Mouse (Mus musculus) yolk sac, embryonic 10.5 days (tissue): ENCODE measurements around the gene Lrrc15.

Experiments
- DNase-seq: peaks from one replicate; pipeline ENCODE4 v3.0.0-alpha.2; 2017; ENCODE audit warnings: low spot score

Lrrc15 gene

DNA sequence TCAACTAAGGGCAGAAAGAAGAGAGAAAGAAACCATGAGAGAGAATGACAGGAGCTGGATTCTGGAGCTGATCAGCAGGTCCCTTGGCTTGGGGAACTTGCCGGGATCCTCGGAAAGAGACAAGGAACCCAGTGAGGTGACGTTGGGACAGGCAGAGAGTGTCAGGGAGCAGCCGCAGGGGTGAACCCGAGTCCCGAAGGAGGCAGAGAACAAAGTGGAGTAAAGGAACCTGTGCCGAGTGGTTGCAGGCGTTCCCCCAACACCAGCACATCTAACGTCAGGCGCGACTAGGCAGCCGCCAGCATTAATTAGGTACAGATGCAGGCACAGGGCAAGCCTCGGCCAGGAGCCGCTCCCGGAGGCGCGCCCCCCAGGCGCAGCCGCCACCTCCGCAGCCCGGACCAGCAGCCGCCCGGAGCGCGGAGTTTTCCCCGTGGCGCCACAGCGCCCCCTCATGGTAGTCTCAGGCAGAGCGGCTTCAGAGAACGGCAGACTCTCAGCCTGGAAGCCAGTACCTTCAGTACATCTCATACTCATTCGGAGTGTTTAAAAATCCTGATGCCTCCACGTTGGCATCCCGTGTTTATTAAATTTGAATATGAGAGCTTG lies 46.9 kb downstream of the Lrrc15 start:
- DNase-seq: peak; percentile 82

DNA sequence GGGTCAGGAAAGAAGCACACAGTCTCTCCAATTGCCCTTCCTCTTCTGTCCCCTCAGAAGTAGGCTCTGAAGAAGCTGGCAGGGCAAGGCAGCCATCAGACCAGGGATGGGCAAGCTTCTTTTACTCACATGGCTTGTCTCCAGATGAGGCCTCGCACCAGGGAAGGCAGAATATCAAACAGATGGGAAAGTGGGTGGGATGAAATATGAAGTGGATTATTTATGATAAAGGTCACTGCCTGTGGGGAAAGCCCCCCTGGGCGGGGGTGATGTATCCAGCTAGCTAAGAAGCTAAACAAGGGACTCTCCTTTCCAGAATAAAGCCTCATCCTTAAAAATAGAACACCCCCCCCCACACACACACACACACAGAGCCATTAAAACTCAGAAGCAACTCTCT lies 47.5 kb downstream of the Lrrc15 start:
- no peak for DNase-seq

DNA sequence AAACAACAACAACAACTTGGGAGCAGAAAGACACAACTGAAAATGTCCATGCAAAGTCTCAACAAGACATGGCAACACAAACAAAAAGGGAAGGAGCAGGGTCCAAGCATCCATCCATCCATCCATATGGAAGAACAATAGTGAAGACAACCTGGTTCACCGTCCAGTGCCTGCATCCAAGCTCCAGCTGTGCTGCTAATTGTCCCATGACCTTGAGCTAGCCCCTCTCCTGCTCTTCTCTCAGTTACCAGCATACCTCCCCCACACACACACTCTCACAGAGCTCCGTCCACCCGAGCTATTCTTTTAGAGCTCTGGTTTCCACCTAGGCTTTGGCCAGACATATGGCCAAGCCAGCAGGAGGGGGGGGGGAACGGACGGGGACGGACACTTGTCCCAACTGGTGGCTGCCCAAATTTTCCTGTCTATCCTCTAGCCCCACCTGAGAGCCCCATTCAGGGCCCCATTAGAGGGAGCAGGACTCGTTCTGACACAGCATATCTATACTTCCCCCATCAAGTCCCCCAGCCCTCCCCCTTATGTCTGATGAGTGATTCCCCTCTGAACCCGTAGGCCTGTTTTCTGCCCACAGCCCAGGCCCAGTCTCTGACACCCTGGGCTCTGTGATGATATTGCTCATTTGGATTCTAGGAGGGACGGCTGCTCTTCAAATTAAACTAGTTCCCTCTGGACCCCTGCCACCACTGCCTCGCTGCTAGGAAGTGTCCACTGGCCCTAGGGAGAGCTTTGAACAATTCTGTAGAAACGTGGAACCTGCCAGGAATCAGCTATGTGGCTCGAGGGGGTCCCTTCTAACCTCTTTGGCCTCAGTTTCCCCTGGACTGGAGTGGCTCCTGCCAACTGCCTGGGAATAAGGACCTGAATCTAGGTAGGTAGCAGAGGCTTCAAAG lies 48.2 kb downstream of the Lrrc15 start:
- DNase-seq: no peak

DNA sequence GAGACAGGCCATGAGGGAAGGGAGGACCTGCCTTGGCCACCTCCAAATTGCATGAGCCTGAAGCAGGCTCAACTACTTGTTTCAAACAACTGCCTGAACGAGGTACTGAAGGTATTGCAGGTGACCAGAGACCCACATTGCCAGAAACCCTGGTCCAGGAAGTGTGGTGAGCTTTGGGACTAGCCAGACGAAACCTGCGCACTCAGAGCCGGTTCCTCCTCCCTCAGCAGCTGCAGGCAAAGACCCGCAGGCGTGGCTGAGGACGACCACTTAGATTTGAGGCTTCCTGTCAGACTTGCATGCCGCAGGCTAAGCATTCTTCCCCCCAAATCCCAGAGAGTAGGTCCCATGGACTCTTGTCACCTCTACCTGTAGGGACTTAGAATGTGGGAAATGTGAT lies 49.0 kb downstream of the Lrrc15 start:
- DNase-seq: no peak

DNA sequence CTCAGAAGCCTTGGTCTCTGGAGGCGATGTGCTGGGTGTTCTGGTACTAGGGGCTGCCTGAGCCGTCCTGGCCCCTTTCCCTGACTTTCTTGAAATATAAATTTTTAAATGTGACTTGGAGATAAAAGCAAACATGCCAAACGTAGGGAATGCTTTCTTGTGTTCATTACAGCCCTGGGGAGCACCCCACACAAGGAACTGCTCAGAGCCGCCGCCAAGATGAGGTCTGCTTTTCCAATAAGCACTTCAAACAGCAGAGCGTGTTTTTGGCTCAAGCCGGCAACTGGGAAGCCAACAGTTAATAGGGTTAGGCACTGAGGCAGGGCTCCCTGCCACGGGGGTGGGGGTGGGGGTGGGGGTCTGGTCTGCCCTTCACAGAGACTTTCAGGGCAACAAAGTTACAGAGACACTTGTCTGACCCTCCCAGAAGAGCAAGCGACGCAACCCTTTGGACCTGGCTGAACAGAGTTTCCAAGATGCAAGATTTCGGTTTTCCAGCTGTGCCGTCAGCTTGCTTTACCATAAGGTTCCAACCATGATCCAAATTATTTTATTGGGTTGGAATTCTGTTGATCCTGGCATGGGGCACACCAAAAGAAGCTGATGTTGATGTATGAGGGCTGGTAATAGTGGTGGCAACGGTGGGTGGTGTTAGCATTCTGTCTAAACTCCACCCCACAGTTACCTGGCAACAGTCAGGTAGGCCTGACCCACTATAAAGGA lies 51.0 kb downstream of the Lrrc15 start:
- DNase-seq: no peak

DNA sequence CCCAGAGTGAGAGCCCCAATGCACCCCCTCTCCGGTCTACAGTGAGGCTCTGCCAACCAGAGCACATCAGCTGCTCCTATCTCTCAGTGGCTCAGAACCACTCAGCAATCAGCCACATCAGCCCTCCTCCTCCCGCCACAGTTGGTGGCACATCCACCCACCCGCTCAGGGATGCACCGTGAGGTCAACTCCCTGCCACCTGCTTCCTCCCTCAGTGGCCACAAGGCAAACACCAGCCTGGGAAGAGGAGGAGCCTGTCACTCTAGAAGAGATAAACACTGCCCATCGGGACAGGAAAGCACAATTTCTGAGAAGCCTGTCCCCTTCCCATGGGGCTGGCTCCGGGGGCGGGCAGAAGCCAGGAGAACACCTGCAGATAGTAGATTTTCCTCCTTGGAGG lies 55.7 kb downstream of the Lrrc15 start:
- no peak for DNase-seq

DNA sequence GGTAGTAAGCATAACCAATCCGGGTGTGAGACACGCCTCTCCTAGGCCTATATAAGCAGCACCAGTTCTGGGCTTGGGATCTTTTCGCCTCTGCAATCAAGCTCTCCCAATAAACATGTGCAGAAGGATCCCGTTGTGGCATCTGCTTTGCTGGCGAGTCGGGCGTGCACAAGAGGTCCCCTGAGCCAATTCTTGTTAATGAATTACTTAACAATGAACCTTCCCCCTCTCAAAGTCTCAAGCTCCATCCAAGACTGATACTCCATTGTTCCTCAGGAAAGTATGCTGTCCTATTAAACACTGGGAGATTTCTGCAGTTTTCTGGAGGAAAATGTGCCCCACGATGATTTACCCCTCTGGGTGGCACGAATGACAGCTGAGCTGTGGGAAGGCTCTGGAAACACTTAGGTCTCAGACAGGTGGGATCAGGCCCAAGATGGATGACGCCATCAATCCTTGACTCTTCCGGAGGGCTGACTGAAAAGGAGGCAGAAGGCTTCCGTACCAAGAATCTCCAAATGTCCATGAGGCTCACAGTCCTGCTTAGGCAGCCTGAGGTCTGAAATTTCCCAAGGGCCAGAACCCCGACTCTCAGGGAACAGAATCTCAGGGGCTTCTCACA lies 61.8 kb downstream of the Lrrc15 start:
- no peak for DNase-seq
